Mouse (Mus musculus): ENCODE data around the gene Sergef. TPM values are rescaled to one million over a fixed set of nuclear protein-coding genes. Genes with fewer than 3 reads are reported as not detected.

The Sergef gene
- polyA plus RNA-seq, 1 experiment, result 0.16 TPM

DNA sequence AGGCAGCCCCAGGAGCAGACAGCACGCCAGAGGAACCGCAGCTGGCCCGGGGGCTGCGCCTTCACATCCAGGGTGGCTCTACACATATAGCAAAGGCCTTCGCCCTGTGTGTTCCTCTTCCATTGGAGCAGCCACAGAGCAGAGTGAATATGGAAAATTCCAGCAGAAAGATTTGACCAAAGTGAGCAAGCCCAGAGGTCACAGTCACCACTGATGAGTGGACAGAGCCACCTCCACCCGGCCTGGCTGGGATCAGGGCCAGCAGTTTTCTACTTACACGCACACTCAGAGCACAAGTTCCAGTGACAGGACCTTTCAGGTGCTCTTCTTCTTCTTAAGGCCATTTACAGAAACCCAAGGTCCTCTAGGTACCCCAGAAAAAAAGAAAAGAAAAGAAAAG is 83.9 kb downstream of the Sergef start:
- Histone ChIP-seq H3K27me3 (ENCODE audit: control insufficient read depth) (no peaks in the 10 kb centered on the region), H3K36me3 (ENCODE audit: control insufficient read depth) (no peaks in the 10 kb centered on the region), H3K9me3 (ENCODE audit: control insufficient read depth, low read length) (no peaks in the 10 kb centered on the region), H3K4me1 (ENCODE audit: control insufficient read depth) (peaks cover 4% of the 10 kb centered on the region; the same call in 1 of the 2 replicates), H3K4me3 (replicated peaks) (no peak overlapping the region)
- TF ChIP-seq GATA1 (IDR thresholded peaks at IDR 0.05; ENCODE audit: low read length), result no peak

DNA sequence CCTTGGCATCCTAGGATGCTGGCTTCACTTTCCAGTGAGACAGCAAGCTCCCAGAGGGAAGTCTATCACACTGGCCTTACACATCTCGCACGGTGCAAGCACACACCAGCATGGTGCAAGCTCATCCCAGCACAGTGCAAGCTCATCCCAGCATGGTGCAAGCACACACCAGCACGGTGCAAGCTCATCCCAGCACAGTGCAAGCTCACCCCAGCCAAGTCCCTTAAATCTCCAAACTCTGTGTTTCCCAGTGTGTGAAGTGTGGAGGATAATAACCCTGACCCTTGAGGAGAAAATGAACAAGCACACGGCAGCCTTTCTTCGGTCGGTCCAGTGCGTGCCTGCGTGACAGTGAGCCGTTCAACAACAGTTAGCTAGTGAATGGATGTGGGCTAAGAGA is 84.8 kb downstream of the Sergef start:
- H3K4me3 ChIP-seq (replicated peaks), result no peak overlapping the region
- peaks cover 4% of the 10 kb centered on the region; the same call in 1 of the 2 replicates for H3K4me1 ChIP-seq (ENCODE audit: control insufficient read depth)
- no peaks in the 10 kb centered on the region for H3K36me3 ChIP-seq (ENCODE audit: control insufficient read depth)
- H3K27me3 ChIP-seq (ENCODE audit: control insufficient read depth), result no peaks in the 10 kb centered on the region
- no peak for TF ChIP-seq TAL1 (IDR thresholded peaks at IDR 0.05; ENCODE audit: low read length)
- TF ChIP-seq GATA1 (IDR thresholded peaks at IDR 0.05; ENCODE audit: low read length), result no peak
- H3K9me3 ChIP-seq (ENCODE audit: control insufficient read depth, low read length), result no peaks in the 10 kb centered on the region

DNA sequence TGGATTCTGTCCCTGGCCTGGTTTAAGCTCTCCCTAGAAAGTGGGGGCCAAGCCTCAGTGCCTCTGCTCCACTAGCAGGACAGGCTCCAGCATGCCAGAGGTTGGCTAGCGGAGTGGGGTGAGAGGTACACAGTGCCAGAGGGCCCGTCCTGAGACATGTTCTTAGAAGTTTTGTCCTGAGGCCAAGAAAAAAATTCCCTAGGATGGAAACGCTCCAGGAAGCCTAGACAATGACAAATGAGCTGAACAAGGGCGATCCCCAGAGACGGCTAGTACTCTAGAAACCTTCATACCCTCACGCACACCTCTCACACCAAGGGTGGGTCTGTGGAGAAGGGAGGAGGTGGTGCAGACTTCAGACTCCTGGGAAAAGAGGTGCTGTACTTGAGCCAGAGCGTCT is 85.6 kb downstream of the Sergef start:
- Histone ChIP-seq H3K9me3 (ENCODE audit: control insufficient read depth, low read length) (no peaks in the 10 kb centered on the region), H3K4me1 (ENCODE audit: control insufficient read depth) (peaks cover 4% of the 10 kb centered on the region; the same call in 1 of the 2 replicates), H3K27me3 (ENCODE audit: control insufficient read depth) (no peaks in the 10 kb centered on the region), H3K4me3 (replicated peaks) (no peak overlapping the region), H3K36me3 (ENCODE audit: control insufficient read depth) (no peaks in the 10 kb centered on the region)
- TF ChIP-seq TAL1 (IDR thresholded peaks at IDR 0.05; ENCODE audit: low read length) (no peak), GATA1 (IDR thresholded peaks at IDR 0.05; ENCODE audit: low read length) (no peak)

DNA sequence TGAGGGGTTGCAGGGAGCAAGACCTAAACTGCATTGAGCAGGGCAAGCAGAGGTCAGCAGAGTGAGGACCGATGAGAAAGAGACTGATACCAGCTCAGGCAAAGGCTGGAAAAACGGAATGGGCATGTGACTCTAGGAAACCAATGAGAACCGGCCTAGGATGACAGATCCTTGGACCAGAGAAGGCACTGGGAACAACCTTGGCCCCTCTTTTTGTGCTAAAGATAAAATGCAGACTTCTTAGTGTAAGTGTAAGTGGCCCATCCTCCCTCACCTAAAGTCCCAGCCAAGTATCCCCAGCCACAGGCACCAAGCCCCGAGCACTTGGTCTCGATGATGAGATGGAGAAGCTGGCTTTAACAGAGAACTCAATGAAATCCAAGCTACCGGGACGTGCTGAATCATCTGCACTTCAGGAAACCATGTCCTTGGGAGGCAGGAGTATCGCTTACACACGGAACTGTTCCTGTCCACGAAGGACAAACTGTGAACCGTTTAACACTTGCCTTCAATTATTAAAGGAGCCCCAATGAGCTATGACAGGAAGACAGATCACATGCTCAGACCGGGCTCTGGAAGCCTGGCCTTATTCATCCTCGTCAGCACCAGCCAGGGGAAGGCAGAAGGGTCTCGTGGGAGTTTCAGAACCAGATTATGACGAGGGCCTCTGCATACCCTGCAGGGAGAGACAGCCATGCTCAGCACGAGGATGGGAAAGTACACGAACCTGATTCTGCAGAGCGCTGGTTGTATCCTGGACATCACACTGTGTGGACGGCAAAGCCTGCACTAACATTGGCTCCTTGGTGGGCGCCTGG is 87.5 kb downstream of the Sergef start:
- Histone ChIP-seq H3K4me1 (ENCODE audit: control insufficient read depth) (peaks cover 1% of the 10 kb centered on the region), H3K9me3 (ENCODE audit: control insufficient read depth, low read length) (no peaks in the 10 kb centered on the region), H3K36me3 (ENCODE audit: control insufficient read depth) (no peaks in the 10 kb centered on the region), H3K4me3 (replicated peaks) (no peak overlapping the region), H3K27me3 (ENCODE audit: control insufficient read depth) (no peaks in the 10 kb centered on the region)
- no peak for TF ChIP-seq TAL1 (IDR thresholded peaks at IDR 0.05; ENCODE audit: low read length)
- no peak for TF ChIP-seq GATA1 (IDR thresholded peaks at IDR 0.05; ENCODE audit: low read length)

DNA sequence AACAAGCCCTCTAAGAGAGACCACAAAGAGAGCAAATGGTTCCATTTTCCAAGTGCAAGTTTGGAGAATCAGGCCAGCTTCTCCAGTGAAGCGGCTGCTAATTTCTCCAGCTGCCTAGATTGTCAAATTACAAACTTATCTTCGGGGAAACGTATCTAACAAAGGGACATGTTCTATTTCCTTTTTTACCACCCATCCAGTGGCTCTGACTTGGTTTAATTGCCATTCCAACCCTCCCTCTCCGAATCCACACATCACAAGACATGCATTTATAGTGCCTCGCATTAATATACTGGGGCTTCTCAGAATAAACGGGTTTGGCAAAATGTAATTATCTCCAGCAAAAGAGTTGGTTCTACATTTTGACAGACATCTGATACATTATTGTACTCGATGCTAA is 88.4 kb downstream of the Sergef start:
- no peak overlapping the region for H3K4me3 ChIP-seq (replicated peaks)
- H3K4me1 ChIP-seq (ENCODE audit: control insufficient read depth), result peaks cover 7% of the 10 kb centered on the region
- no peaks in the 10 kb centered on the region for H3K9me3 ChIP-seq (ENCODE audit: control insufficient read depth, low read length)
- TF ChIP-seq TAL1 (IDR thresholded peaks at IDR 0.05; ENCODE audit: low read length) (no peak), GATA1 (IDR thresholded peaks at IDR 0.05; ENCODE audit: low read length) (no peak)
- H3K27me3 ChIP-seq (ENCODE audit: control insufficient read depth), result no peaks in the 10 kb centered on the region
- H3K36me3 ChIP-seq (ENCODE audit: control insufficient read depth), result no peaks in the 10 kb centered on the region

DNA sequence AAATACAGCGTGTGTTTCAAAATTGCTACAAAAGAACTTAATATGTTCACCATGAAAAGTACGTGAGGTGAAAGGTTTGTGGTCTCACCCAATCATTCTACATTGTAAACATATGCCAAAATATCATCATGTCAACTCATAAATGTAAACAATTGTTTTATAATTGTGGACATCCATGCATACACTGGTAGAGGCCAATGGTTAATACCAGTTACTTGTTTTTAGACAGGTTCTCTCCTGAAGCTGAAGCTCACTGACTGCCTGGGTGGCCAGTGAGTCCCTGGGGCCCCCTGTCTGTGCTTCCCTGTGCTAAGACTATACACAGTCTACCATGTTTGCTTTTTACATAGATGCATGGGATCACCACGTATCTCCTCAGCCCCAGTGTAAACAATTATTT is 91.5 kb downstream of the Sergef start:
- Histone ChIP-seq H3K36me3 (ENCODE audit: control insufficient read depth) (no peaks in the 10 kb centered on the region), H3K4me3 (replicated peaks) (no peak overlapping the region), H3K27me3 (ENCODE audit: control insufficient read depth) (no peaks in the 10 kb centered on the region), H3K9me3 (ENCODE audit: control insufficient read depth, low read length) (no peaks in the 10 kb centered on the region), H3K4me1 (ENCODE audit: control insufficient read depth) (peaks cover 7% of the 10 kb centered on the region)
- TF ChIP-seq TAL1 (IDR thresholded peaks at IDR 0.05; ENCODE audit: low read length), result no peak
- TF ChIP-seq GATA1 (IDR thresholded peaks at IDR 0.05; ENCODE audit: low read length), result no peak

DNA sequence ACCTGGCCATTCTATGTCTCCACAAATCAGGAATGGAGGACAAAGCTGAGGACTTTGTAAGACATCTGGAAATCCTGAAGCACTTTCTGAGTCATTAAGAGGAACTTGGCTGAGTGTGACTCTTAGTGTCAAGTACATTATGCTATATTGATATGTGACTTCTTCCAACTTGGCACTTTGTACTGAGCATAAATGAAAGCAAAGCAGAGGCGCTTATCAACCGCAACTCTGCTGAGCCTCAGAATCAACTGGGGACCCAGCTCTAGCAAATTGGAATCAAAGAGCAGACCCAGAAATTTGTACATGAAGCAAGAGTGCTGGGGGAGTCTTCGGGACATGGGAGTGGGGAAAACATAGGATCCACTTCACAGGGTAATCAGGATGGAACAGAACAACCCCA is 92.0 kb downstream of the Sergef start:
- H3K27me3 ChIP-seq (ENCODE audit: control insufficient read depth), result no peaks in the 10 kb centered on the region
- no peak overlapping the region for H3K4me3 ChIP-seq (replicated peaks)
- no peaks in the 10 kb centered on the region for H3K36me3 ChIP-seq (ENCODE audit: control insufficient read depth)
- H3K9me3 ChIP-seq (ENCODE audit: control insufficient read depth, low read length), result no peaks in the 10 kb centered on the region
- TF ChIP-seq GATA1 (IDR thresholded peaks at IDR 0.05; ENCODE audit: low read length) (no peak), TAL1 (IDR thresholded peaks at IDR 0.05; ENCODE audit: low read length) (no peak)
- peaks cover 7% of the 10 kb centered on the region for H3K4me1 ChIP-seq (ENCODE audit: control insufficient read depth)

DNA sequence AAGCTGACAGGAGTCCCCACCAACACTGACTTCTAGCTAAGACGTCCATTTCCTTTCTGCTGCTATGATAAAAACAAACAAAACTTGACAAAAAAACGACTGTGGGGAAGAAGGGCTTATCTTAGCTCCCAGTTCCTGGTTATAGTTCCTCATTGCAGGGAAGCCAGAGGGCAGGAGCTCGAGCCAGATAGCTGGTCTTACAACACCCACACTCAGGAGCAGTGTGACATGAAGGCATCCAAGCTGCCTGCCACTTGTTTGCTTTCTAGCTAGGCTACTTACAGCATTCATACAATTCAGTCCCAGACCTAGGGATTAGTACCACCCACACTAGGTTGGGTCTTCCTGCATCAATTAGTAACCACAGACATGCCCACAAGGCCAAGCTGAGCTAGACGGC is 93.1 kb downstream of the Sergef start:
- Histone ChIP-seq H3K36me3 (ENCODE audit: control insufficient read depth) (no peaks in the 10 kb centered on the region), H3K4me1 (ENCODE audit: control insufficient read depth) (peaks cover 7% of the 10 kb centered on the region), H3K27me3 (ENCODE audit: control insufficient read depth) (no peaks in the 10 kb centered on the region), H3K4me3 (replicated peaks) (no peak overlapping the region), H3K9me3 (ENCODE audit: control insufficient read depth, low read length) (no peaks in the 10 kb centered on the region)
- TF ChIP-seq GATA1 (IDR thresholded peaks at IDR 0.05; ENCODE audit: low read length) (no peak), TAL1 (IDR thresholded peaks at IDR 0.05; ENCODE audit: low read length) (no peak)

DNA sequence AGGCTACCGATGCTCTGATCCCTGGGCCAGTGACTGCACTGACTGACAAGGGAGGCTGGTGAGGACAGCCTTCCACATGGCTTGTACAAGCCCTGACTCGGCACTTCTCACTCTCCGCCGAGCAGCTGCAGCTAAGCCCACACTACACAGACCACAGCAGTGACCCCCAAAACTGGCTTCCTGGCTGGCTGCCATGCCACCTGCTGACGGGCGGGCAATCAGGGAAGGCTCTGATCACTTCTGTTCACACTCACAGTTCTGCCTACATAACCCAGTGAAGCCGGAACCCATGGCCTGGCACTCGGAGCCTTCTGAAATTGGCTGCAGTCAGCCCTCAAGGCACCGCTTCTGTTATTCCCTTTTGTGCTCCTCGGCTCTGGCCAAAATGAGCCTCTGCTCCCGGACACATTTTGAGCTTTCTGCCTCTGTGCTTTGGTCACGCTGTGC is 95.4 kb downstream of the Sergef start:
- H3K36me3 ChIP-seq (ENCODE audit: control insufficient read depth), result no peaks in the 10 kb centered on the region
- H3K4me3 ChIP-seq (replicated peaks), result no peak overlapping the region
- H3K4me1 ChIP-seq (ENCODE audit: control insufficient read depth), result peaks cover 7% of the 10 kb centered on the region
- TF ChIP-seq TAL1 (IDR thresholded peaks at IDR 0.05; ENCODE audit: low read length), result no peak
- TF ChIP-seq GATA1 (IDR thresholded peaks at IDR 0.05; ENCODE audit: low read length), result no peak
- H3K9me3 ChIP-seq (ENCODE audit: control insufficient read depth, low read length), result no peaks in the 10 kb centered on the region
- H3K27me3 ChIP-seq (ENCODE audit: control insufficient read depth), result no peaks in the 10 kb centered on the region

Data from erythroblast, embryonic 14.5 days (primary cell).